Mouse (Mus musculus) hindbrain, embryonic 14.5 days (tissue): ENCODE data around the gene Micall1. TPM values are rescaled to one million over a fixed set of nuclear protein-coding genes. Genes with fewer than 3 reads are reported as not detected.

Experiments used
- ATAC-seq: fragments of 200-750 bp; cut with Nextera tagmentation; 2 replicates; pipeline ENCODE4 v1.8.0; 2017; ENCODE audit warnings: moderate number of reproducible peaks, mild to moderate bottlenecking, moderate TSS enrichment, moderate library complexity; ENCODE audit not compliant: low FRiP score
- DNase-seq: peaks from one replicate; pipeline ENCODE4 v3.0.0-alpha.2; 2015; ENCODE audit warnings: low spot score
- H3K27ac ChIP-seq: fragments of 300-500 bp; sonication (generic); 2 replicates; pipeline ENCODE4 v1.5.1; 2014; ENCODE audit warnings: mild to moderate bottlenecking, moderate library complexity
- H3K27me3 ChIP-seq: fragments of 300-500 bp; sonication (generic); 2 replicates; pipeline ENCODE4 v1.6.1; 2014; ENCODE audit warnings: mild to moderate bottlenecking, low read length, mixed read lengths; ENCODE audit not compliant: control insufficient read depth, insufficient read depth
- H3K36me3 ChIP-seq: fragments of 300-500 bp; sonication (generic); replicated peaks from 2 replicates; pipeline ENCODE4 v1.6.1; 2014; ENCODE audit not compliant: control insufficient read depth, insufficient read depth
- H3K4me1 ChIP-seq: fragments of 300-500 bp; sonication (generic); replicated peaks from 2 replicates; pipeline ENCODE4 v1.6.1; 2014; ENCODE audit warnings: antibody characterized with exemption, low read length, mixed read lengths; ENCODE audit not compliant: control insufficient read depth, insufficient read depth
- H3K4me2 ChIP-seq: fragments of 300-500 bp; sonication (generic); replicated peaks from 2 replicates; pipeline ENCODE4 v1.6.1; 2014; ENCODE audit warnings: mild to moderate bottlenecking, moderate library complexity
- H3K4me3 ChIP-seq: fragments of 300-500 bp; sonication (generic); replicated peaks from 2 replicates; pipeline ENCODE4 v1.5.1; 2014; ENCODE audit warnings: mild to moderate bottlenecking, low read length
- H3K9ac ChIP-seq: fragments of 300-500 bp; sonication (generic); 2 replicates; pipeline ENCODE4 v1.6.1; 2014
- H3K9me3 ChIP-seq: fragments of 300-500 bp; sonication (generic); 2 replicates; pipeline ENCODE4 v1.6.1; 2016; ENCODE audit warnings: low read length; ENCODE audit not compliant: control insufficient read depth
- WGBS: fragments of 180-500 bp; shearing (Covaris S2); extraction: QIAGEN DNeasy Blood & Tissue Kit; methylation state at CpG from one replicate; pipeline ENCODE4 v1.1.7; 2014; 5-methylcytosine and 5-hydroxymethylcytosine counted together
- polyA plus RNA-seq: library from polyadenylated mRNA; unstranded; fragments of >200 nt; fragmentation: Nextera tagmentation; extraction: Ambion mirVana; gene quantifications from 2 replicates; pipeline ENCODE4 v1.2.1, GENCODE M21; 2014

The Micall1 gene
- polyA plus RNA-seq, 1 experiment from 2014 or later, result 14.3 TPM

DNA sequence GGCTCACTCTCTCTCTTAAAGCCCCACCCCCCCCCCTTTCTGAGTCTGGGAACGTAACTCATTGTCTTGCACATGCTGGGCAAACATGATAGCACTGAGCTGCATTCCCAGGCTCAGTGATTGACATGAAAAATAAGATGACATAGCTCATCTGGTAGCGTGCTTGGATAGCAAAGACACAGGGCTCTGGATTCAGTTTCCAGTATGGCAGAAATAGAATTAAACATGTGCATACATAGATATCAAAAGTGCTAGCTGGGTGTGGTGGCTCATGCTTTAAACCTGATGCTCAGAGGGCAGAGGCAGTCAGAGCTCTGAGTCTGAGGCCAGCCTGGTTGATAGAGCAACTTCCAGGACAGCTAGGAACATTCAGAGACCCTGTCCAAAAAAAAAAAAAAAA, 2.9 kb upstream of the Micall1 start:
- H3K36me3 ChIP-seq, result no peaks in the 10 kb centered on the region
- no peak overlapping the region for H3K27ac ChIP-seq
- H3K4me1 ChIP-seq, result peaks cover 20% of the 10 kb centered on the region
- ATAC-seq (no peak), DNase-seq (no peak)
- no peaks in the 10 kb centered on the region for H3K27me3 ChIP-seq
- no peak overlapping the region for H3K4me2 ChIP-seq
- 57% methylated on average over 2 of the region's 2 CpGs for WGBS
- H3K4me3 ChIP-seq, result no peak overlapping the region
- H3K9ac ChIP-seq, result no peak overlapping the region
- no peaks in the 10 kb centered on the region for H3K9me3 ChIP-seq

GRCm38 (mm10) chr15:79107966-79108365, 732 bp upstream of the Micall1 start:
- Histone ChIP-seq H3K4me3 (peak overlapping the region; percentile 91), H3K27me3 (no peaks in the 10 kb centered on the region), H3K9ac (peak overlapping the region; percentile 93; the same call in 1 of the 2 replicates), H3K4me1 (peaks cover 33% of the 10 kb centered on the region), H3K27ac (no peak overlapping the region; the same call in 1 of the 2 replicates), H3K9me3 (no peaks in the 10 kb centered on the region), H3K4me2 (peak overlapping the region; percentile 98), H3K36me3 (no peaks in the 10 kb centered on the region)
- no peak for DNase-seq
- ATAC-seq, result no peak
- WGBS, result 18% methylated on average over 7 of the region's 7 CpGs

- peak overlapping the region; percentile 91 for H3K4me3 ChIP-seq
- peak; percentile 69 for ATAC-seq
- WGBS, result under 1% methylated on average over 34 of the region's 46 CpGs
- peak overlapping the region; percentile 41; the same call in 1 of the 2 replicates for H3K27ac ChIP-seq
- no peak for DNase-seq
- peaks cover under 1% of the 10 kb centered on the region for H3K36me3 ChIP-seq
- peaks cover 33% of the 10 kb centered on the region for H3K4me1 ChIP-seq
- peak overlapping the region; percentile 93 for H3K9ac ChIP-seq
- H3K27me3 ChIP-seq, result no peaks in the 10 kb centered on the region
- no peaks in the 10 kb centered on the region for H3K9me3 ChIP-seq
- peak overlapping the region; percentile 98 for H3K4me2 ChIP-seq
Measured at GRCm38 (mm10) chr15:79109321-79109934, 730 bp downstream of the Micall1 start.

DNA sequence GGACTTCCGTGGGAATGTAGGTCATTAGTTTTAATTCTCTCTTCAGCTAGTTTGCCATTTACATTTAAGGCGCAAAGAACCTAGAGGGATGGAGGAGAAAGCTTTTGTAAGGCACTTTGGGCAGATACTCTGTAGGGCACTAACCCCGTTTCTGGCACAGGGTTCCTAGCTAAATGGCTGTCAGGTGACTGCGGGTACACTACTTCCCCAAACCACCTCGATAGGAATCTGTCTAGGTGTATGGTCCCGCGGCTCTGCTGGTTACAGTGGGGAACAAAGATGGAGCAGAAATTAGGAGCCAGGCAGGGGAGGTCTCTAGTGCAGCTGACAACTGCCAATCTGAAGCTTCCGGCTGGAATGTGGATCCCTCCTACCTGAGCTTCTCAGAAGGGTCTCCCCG, 1.3 kb downstream of the Micall1 start:
- 0 out of 2 replicates have a peak overlapping the region, but pooled peaks have one; percentile 41 for H3K27ac ChIP-seq
- no peaks in the 10 kb centered on the region for H3K27me3 ChIP-seq
- DNase-seq (no peak), ATAC-seq (no peak)
- H3K9me3 ChIP-seq, result no peaks in the 10 kb centered on the region
- H3K36me3 ChIP-seq, result peaks cover 6% of the 10 kb centered on the region
- H3K9ac ChIP-seq, result peak overlapping the region; percentile 93
- peaks cover 33% of the 10 kb centered on the region for H3K4me1 ChIP-seq
- 15% methylated on average over 9 of the region's 9 CpGs for WGBS
- peak overlapping the region; percentile 91 for H3K4me3 ChIP-seq
- peak overlapping the region; percentile 98 for H3K4me2 ChIP-seq

DNA sequence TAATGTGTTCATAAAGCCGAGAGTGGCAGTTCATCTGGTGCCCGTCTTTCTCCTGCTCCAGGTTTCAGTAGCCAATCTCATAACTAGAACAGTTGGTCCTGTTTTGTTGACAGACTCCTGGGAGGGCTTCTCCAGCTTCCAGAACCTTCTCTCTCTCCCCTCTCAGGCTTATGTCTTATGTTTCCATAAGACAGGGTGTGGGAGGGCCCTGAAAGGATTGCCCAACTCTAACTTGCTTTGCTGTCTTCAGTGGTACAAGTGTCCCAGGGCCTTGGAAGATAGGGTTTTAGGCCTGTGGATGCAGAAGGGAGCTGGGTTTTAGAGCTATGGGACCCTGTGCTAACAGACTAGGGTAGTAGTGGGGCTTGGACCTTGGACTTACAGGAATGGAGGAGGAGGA, 1.8 kb downstream of the Micall1 start:
- ATAC-seq (no peak), DNase-seq (no peak)
- Histone ChIP-seq H3K4me2 (peak overlapping the region; percentile 98), H3K36me3 (peaks cover 10% of the 10 kb centered on the region), H3K9ac (peak overlapping the region; percentile 93), H3K4me3 (peak overlapping the region; percentile 91), H3K4me1 (peaks cover 33% of the 10 kb centered on the region), H3K27ac (no peak overlapping the region), H3K27me3 (no peaks in the 10 kb centered on the region), H3K9me3 (no peaks in the 10 kb centered on the region)
- WGBS, result 69% methylated on average over 2 of the region's 2 CpGs

DNA sequence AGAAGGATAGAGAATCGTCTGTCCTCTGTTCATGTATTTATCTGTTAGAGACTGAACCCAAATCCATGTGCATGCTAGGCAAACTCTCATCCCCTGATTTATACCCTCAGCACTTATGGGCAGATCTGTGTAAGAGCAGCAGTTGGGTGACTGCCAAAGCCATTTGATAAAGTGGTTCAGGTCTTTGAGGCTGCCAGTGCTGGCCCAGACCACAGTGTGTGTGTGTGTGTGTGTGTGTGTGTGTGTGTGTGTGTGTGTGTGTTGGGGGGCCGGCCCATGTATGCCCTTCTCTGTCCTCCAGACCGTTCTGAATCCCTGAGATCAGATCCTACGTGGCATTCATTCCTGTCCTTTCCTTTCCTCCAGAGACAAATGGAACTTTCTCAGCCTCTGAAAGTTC, 3.1 kb downstream of the Micall1 start:
- WGBS, result 67% methylated on average over 4 of the region's 4 CpGs
- Histone ChIP-seq H3K27ac (no peak overlapping the region), H3K9me3 (no peaks in the 10 kb centered on the region), H3K36me3 (peaks cover 20% of the 10 kb centered on the region), H3K27me3 (no peaks in the 10 kb centered on the region), H3K4me2 (no peak overlapping the region), H3K4me1 (peaks cover 33% of the 10 kb centered on the region), H3K9ac (no peak overlapping the region), H3K4me3 (no peak overlapping the region)
- ATAC-seq (no peak), DNase-seq (peak; percentile 41)

DNA sequence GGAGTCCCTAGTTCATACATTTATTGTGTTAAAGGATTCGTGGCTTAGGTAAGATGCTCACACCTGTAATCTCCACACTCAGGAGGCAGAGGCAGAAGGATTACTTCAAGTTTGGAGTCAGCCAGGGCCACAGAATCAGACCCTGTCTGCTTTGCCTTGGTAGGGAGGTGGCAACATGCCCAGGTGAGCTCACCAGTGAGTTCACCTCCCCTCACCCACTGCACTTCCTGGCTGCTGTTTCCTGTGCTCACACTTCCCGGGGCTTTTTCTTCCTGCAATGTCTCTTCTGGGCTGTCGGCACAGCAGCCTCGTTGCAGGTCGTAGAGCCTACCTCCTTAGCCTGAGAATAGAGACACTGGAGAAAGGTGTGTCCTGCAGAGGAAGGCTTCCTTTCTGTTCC, 6.6 kb downstream of the Micall1 start:
- H3K27me3 ChIP-seq, result no peaks in the 10 kb centered on the region
- 62% methylated on average over 5 of the region's 5 CpGs for WGBS
- DNase-seq (no peak), ATAC-seq (no peak)
- H3K36me3 ChIP-seq, result peaks cover 47% of the 10 kb centered on the region
- H3K9ac ChIP-seq, result no peak overlapping the region
- H3K4me2 ChIP-seq, result no peak overlapping the region
- no peaks in the 10 kb centered on the region for H3K9me3 ChIP-seq
- no peak overlapping the region for H3K4me3 ChIP-seq
- peaks cover 18% of the 10 kb centered on the region for H3K4me1 ChIP-seq
- H3K27ac ChIP-seq, result no peak overlapping the region

GRCm38 (mm10) chr15:79119491-79119890, 10.8 kb downstream of the Micall1 start:
- no peak overlapping the region for H3K27ac ChIP-seq
- H3K4me2 ChIP-seq, result no peak overlapping the region
- H3K27me3 ChIP-seq, result no peaks in the 10 kb centered on the region
- DNase-seq (no peak), ATAC-seq (no peak)
- H3K4me3 ChIP-seq, result no peak overlapping the region
- H3K9me3 ChIP-seq, result no peaks in the 10 kb centered on the region
- WGBS, result 79% methylated on average over 9 of the region's 9 CpGs
- no peak overlapping the region for H3K9ac ChIP-seq
- no peaks in the 10 kb centered on the region for H3K4me1 ChIP-seq
- peaks cover 70% of the 10 kb centered on the region for H3K36me3 ChIP-seq

DNA sequence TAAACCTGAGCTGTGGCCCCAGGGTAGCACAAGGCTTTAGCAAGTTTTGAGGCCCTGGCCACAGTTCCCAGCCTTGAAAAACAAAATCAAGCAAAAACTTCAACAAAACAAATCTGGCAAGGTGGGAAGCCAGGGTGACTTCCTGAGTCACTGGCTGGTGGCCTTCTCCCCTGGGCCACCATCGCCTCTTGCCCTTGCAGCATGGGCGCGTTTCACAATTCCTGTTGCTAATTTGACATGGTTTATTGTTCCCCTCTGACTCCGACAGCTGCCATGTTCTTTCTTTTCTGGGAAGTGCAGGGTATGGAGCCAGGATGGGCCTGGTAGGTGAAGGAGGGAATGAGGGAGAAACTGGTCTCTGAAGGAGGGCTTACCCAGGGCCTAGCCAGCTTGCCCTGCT, 13.4 kb downstream of the Micall1 start:
- H3K27ac ChIP-seq, result no peak overlapping the region
- H3K9me3 ChIP-seq, result no peaks in the 10 kb centered on the region
- H3K4me1 ChIP-seq, result no peaks in the 10 kb centered on the region
- H3K27me3 ChIP-seq, result no peaks in the 10 kb centered on the region
- peaks cover 71% of the 10 kb centered on the region for H3K36me3 ChIP-seq
- ATAC-seq (no peak), DNase-seq (no peak)
- H3K4me3 ChIP-seq, result no peak overlapping the region
- 75% methylated on average over 4 of the region's 4 CpGs for WGBS
- H3K4me2 ChIP-seq, result no peak overlapping the region
- H3K9ac ChIP-seq, result no peak overlapping the region

GRCm38 (mm10) chr15:79122546-79122945, 13.8 kb downstream of the Micall1 start:
- Histone ChIP-seq H3K27ac (no peak overlapping the region), H3K4me2 (no peak overlapping the region), H3K4me1 (no peaks in the 10 kb centered on the region), H3K4me3 (no peak overlapping the region), H3K9me3 (no peaks in the 10 kb centered on the region), H3K9ac (no peak overlapping the region), H3K27me3 (no peaks in the 10 kb centered on the region), H3K36me3 (peaks cover 72% of the 10 kb centered on the region)
- ATAC-seq (no peak), DNase-seq (no peak)
- WGBS, result 87% methylated on average over 13 of the region's 13 CpGs
